Mouse (Mus musculus): ENCODE measurements around the gene Duoxa1. TPM values are rescaled to one million over a fixed set of nuclear protein-coding genes. Genes with fewer than 3 reads are reported as not detected.
A peak's percentile ranks its signal among the peaks of the same experiment; 100 is the strongest.

Gene Duoxa1
- polyA plus RNA-seq, 1 experiment from 2014 or later = not detected

DNA sequence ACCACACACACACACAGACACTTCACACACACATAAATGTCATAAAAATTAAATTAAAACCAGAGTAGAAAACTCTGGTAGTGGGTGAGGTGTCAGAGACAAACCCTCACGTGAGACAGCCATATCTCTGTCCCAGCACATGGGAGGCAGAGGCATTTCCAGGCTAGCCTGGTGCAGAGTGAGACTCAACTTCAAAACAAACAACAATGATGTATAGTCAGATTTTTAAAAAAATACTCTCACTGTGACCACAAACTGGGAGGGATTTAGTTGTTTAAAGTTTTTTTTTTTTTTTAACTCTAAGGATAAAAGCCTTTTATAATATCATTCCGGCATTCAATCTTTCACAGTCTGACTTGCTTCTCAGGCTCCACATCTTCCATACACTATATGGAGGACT, 11.8 kb upstream of the Duoxa1 start:
- Histone ChIP-seq H3K9me3 (no peaks in the 10 kb centered on the region), H3K4me3 (no peak overlapping the region), H3K27me3 (no peaks in the 10 kb centered on the region), H3K9ac (replicated peaks) (no peak overlapping the region), H3K27ac (replicated peaks) (no peak overlapping the region), H3K4me1 (no peaks in the 10 kb centered on the region), H3K36me3 (no peaks in the 10 kb centered on the region), H3K4me2 (replicated peaks) (no peak overlapping the region)
- WGBS = 81% methylated on average over 2 of the region's 2 CpGs
- no peak for ATAC-seq (replicated peaks)

GRCm38 (mm10) chr2:122324586-122324985, 11.1 kb upstream of the Duoxa1 start:
- Histone ChIP-seq H3K27ac (replicated peaks) (no peak overlapping the region), H3K36me3 (no peaks in the 10 kb centered on the region), H3K27me3 (no peaks in the 10 kb centered on the region), H3K4me2 (replicated peaks) (no peak overlapping the region), H3K9me3 (no peaks in the 10 kb centered on the region), H3K4me3 (no peak overlapping the region), H3K9ac (replicated peaks) (no peak overlapping the region), H3K4me1 (no peaks in the 10 kb centered on the region)
- WGBS = 80% methylated on average over 3 of the region's 3 CpGs
- no peak for ATAC-seq (replicated peaks)

DNA sequence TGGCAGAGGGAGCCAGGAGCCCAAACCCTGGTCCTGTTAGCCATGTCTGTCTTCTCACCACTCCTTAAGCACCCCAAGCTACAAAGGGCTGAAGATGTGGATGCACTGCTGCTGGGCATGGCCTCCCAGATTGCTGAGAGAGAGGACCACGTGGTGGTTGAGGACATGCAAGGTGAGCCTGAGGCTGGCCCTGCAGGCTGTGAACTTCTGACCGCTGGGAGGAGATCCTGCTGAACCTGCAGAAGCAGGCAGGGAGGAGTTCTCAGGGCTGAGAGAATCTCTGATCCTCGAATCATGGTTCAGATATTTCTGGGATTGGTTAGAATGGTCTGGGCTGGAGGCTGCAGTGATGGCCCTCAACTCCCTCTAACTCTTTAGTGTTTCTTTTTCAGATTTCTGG, 10.4 kb upstream of the Duoxa1 start:
- Histone ChIP-seq H3K36me3 (no peaks in the 10 kb centered on the region), H3K27ac (replicated peaks) (no peak overlapping the region), H3K27me3 (no peaks in the 10 kb centered on the region), H3K4me2 (replicated peaks) (no peak overlapping the region), H3K9ac (replicated peaks) (no peak overlapping the region), H3K4me1 (no peaks in the 10 kb centered on the region), H3K9me3 (no peaks in the 10 kb centered on the region), H3K4me3 (no peak overlapping the region)
- WGBS = 67% methylated on average over 3 of the region's 3 CpGs
- ATAC-seq (replicated peaks) = no peak

- Histone ChIP-seq H3K4me3 (no peak overlapping the region), H3K36me3 (no peaks in the 10 kb centered on the region), H3K27ac (replicated peaks) (no peak overlapping the region), H3K4me2 (replicated peaks) (no peak overlapping the region), H3K27me3 (peaks cover 31% of the 10 kb centered on the region), H3K9me3 (no peaks in the 10 kb centered on the region), H3K4me1 (peaks cover 12% of the 10 kb centered on the region), H3K9ac (replicated peaks) (no peak overlapping the region)
- no peak for ATAC-seq (replicated peaks)
- WGBS = 75% methylated on average over 4 of the region's 4 CpGs
Measured at GRCm38 (mm10) chr2:122317384-122317783, 3.9 kb upstream of the Duoxa1 start.

GRCm38 (mm10) chr2:122315372-122315771, 1.8 kb upstream of the Duoxa1 start, which contains the start of gene Duox1:
Gene Duox1 (plus strand): TSS chr2:122315672.
- no peak within 1 kb of the TSS for H3K9ac ChIP-seq (replicated peaks)
- no peak within 1 kb of the TSS for H3K4me3 ChIP-seq
- WGBS = 86% methylated on average over 7 of the region's 7 CpGs
- no peak for ATAC-seq (replicated peaks)
- H3K4me1 ChIP-seq = peaks cover 12% of the 10 kb centered on the region
- H3K27me3 ChIP-seq = peaks cover 39% of the 10 kb centered on the region
- H3K4me2 ChIP-seq (replicated peaks) = no peak within 1 kb of the TSS
- H3K36me3 ChIP-seq = no peaks in the 10 kb centered on the region
- no peaks in the 10 kb centered on the region for H3K9me3 ChIP-seq
- H3K27ac ChIP-seq (replicated peaks) = no peak within 1 kb of the TSS

DNA sequence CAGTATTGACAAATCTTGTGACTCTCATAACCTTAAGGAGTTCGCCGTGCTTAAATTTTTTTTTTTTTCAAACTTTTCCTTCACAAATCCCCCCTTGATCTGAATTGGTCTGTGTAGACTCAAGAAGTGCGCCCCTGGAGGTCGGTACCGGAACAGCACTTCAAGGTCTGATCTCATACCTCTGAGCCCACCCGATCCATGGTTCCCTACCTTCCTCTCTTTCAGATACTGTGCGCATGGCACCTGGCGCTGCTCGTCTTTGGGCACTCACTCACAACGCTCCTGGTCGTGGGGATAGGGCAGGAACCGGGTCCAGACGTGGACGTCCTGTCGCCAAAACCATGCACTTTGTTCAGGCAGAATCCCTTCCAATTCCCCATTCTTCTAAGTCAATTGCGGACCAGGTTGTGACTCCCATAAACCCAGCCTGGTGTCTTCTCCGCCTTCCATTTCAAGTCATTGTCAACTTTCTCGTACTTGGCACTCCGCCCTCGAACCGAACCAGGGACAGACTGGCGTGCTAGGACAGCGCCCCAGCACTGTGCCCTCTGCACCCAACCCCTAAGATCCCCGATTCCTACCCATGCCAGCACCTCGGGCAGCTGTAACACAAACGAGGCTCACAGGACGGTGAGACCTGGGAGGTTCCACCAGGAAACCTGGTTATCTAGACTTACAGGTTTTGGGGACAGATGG, 660 bp downstream of the Duoxa1 start:
- 4% methylated on average over 27 of the region's 27 CpGs for WGBS
- peaks cover 39% of the 10 kb centered on the region for H3K27me3 ChIP-seq
- no peaks in the 10 kb centered on the region for H3K9me3 ChIP-seq
- no peak overlapping the region for H3K27ac ChIP-seq (replicated peaks)
- no peaks in the 10 kb centered on the region for H3K36me3 ChIP-seq
- peaks cover 12% of the 10 kb centered on the region for H3K4me1 ChIP-seq
- peak overlapping the region; percentile 25 for H3K4me3 ChIP-seq
- H3K4me2 ChIP-seq (replicated peaks) = peak overlapping the region; percentile 39
- peak; percentile 41 for ATAC-seq (replicated peaks)
- H3K9ac ChIP-seq (replicated peaks) = no peak overlapping the region

- Histone ChIP-seq H3K27ac (replicated peaks) (no peak overlapping the region), H3K4me3 (no peak overlapping the region), H3K27me3 (peaks cover 40% of the 10 kb centered on the region), H3K4me2 (replicated peaks) (no peak overlapping the region), H3K4me1 (peaks cover 12% of the 10 kb centered on the region), H3K9me3 (no peaks in the 10 kb centered on the region), H3K36me3 (no peaks in the 10 kb centered on the region), H3K9ac (replicated peaks) (no peak overlapping the region)
- 26% methylated on average over 2 of the region's 2 CpGs for whole genome bisulfite sequencing
- ATAC-seq (replicated peaks) = no peak
Measured at GRCm38 (mm10) chr2:122311561-122311960, 2.0 kb downstream of the Duoxa1 start.

- no peaks in the 10 kb centered on the region for H3K36me3 ChIP-seq
- ATAC-seq (replicated peaks) = no peak
- H3K9ac ChIP-seq (replicated peaks) = no peak overlapping the region
- H3K27ac ChIP-seq (replicated peaks) = no peak overlapping the region
- peaks cover 12% of the 10 kb centered on the region for H3K4me1 ChIP-seq
- H3K27me3 ChIP-seq = peaks cover 41% of the 10 kb centered on the region
- H3K4me3 ChIP-seq = no peak overlapping the region
- H3K9me3 ChIP-seq = no peaks in the 10 kb centered on the region
- WGBS = 46% methylated on average over 3 of the region's 3 CpGs
- H3K4me2 ChIP-seq (replicated peaks) = no peak overlapping the region
Measured at GRCm38 (mm10) chr2:122309647-122310046, 3.9 kb downstream of the Duoxa1 start.

DNA sequence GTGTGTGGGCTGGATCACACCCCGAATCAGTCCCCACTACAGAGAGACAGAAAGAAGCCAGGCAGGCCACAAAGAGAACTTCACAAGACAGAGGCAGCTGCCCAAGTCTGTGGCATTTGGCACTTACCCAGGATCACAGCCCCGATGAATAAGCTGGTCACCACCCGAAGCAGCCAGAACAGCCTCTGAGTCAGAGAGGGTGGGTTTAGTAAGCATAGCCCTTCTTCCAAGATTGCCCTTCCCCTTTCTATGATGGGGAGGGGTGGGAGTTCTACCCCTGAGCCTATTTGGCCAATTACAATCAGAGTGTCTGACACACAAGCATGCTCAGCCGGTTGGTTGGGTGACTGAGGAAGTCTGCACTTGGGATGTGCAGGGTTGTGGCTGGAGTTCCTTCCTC, 7.3 kb downstream of the Duoxa1 start:
- Histone ChIP-seq H3K36me3 (no peaks in the 10 kb centered on the region), H3K4me1 (peaks cover 12% of the 10 kb centered on the region), H3K9ac (replicated peaks) (no peak overlapping the region), H3K4me2 (replicated peaks) (no peak overlapping the region), H3K27ac (replicated peaks) (no peak overlapping the region), H3K9me3 (no peaks in the 10 kb centered on the region), H3K27me3 (peaks cover 39% of the 10 kb centered on the region), H3K4me3 (no peak overlapping the region)
- no peak for ATAC-seq (replicated peaks)
- 48% methylated on average over 4 of the region's 4 CpGs for WGBS

GRCm38 (mm10) chr2:122305097-122305892, 8.2 kb downstream of the Duoxa1 start:
- WGBS = 86% methylated on average over 16 of the region's 16 CpGs
- peaks cover 46% of the 10 kb centered on the region for H3K27me3 ChIP-seq

DNA sequence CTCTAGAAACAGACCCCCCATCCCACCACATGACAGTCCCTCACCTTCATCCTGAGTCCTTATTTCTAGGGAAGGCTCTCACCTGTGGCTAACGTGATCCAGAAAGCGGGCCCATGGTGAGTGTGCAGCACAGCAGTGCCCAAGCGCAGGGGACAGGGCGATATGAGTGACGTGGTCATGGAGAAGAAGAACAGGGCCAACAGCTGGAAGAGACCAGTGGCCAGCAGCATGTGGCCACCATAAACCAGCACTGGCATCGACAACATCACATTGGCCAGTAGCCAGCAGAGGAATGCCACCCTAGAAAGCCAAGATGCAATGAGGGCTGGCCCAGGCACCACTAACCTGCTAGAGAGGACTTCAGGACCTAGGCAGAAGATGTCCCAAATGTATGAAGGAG, 9.0 kb downstream of the Duoxa1 start:
- Histone ChIP-seq H3K4me3 (no peak overlapping the region), H3K36me3 (no peaks in the 10 kb centered on the region), H3K4me1 (peaks cover 16% of the 10 kb centered on the region), H3K4me2 (replicated peaks) (no peak overlapping the region), H3K27me3 (peaks cover 54% of the 10 kb centered on the region), H3K27ac (replicated peaks) (no peak overlapping the region), H3K9me3 (no peaks in the 10 kb centered on the region), H3K9ac (replicated peaks) (no peak overlapping the region)
- no peak for ATAC-seq (replicated peaks)
- WGBS = 93% methylated on average over 6 of the region's 6 CpGs

More at GRCm38 (mm10) chr2:122305097-122305892, 8.2 kb downstream of the Duoxa1 start:
- Histone ChIP-seq H3K4me2 (replicated peaks) (no peak overlapping the region), H3K4me1 (peaks cover 16% of the 10 kb centered on the region), H3K27ac (replicated peaks) (no peak overlapping the region), H3K9ac (replicated peaks) (no peak overlapping the region), H3K9me3 (no peaks in the 10 kb centered on the region), H3K4me3 (no peak overlapping the region), H3K36me3 (no peaks in the 10 kb centered on the region)
- no peak for ATAC-seq (replicated peaks)

DNA sequence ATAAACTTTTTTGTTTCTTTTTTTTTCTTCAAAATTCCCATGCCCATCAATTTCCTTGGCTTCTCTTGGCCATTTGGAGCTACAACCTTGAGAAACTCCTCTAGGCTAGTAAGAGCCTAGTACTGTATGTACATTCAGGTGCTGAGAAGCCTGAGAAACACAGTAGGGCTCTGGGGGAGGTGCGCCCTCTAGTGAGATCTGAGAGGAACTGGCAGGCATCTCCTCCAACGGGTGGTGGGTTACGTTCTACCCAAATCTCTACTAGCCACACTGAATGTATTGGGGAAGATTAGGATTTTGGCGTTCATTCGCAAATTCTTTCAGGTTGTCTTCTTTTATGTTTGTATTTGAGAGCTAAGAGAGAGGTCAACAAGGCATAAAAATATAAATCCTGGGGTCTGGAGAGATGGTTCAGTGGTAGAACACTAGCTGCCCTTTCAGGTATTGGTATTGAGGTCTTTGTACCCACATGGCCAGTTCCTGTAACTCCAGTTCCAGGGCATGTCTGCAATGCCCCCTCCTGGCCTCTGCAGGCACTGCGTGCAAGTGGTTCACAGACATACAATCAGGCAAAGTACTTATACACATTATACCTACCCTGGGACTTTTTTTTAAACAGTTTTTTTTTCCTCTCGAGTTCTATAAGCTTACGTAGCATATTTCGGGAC, 10.8 kb downstream of the Duoxa1 start:
- Histone ChIP-seq H3K27me3 (peaks cover 72% of the 10 kb centered on the region), H3K36me3 (no peaks in the 10 kb centered on the region), H3K4me2 (replicated peaks) (no peak overlapping the region), H3K9ac (replicated peaks) (no peak overlapping the region), H3K4me3 (no peak overlapping the region), H3K9me3 (no peaks in the 10 kb centered on the region), H3K4me1 (peaks cover 32% of the 10 kb centered on the region), H3K27ac (replicated peaks) (no peak overlapping the region)
- 12% methylated on average over 9 of the region's 9 CpGs for WGBS
- peak; percentile 65 for ATAC-seq (replicated peaks)
